Mouse (Mus musculus) E14TG2a.4 (cell line): Measurements from ENCODE around the gene Defb13.

Experiments
- CTCF ChIP-seq: conservative IDR thresholded peaks from 2 replicates; pipeline ENCODE4 v1.5.1; 2014; ENCODE audit warnings: low read length
- NANOG ChIP-seq: IDR thresholded peaks from 2 replicates; pipeline ENCODE4 v1.6.1; 2014; ENCODE audit warnings: borderline replicate concordance, low read length, mixed read lengths
- POU5F1 ChIP-seq: IDR thresholded peaks from 2 replicates; pipeline ENCODE4 v1.6.1; 2014; ENCODE audit warnings: low read length, borderline replicate concordance

DNA sequence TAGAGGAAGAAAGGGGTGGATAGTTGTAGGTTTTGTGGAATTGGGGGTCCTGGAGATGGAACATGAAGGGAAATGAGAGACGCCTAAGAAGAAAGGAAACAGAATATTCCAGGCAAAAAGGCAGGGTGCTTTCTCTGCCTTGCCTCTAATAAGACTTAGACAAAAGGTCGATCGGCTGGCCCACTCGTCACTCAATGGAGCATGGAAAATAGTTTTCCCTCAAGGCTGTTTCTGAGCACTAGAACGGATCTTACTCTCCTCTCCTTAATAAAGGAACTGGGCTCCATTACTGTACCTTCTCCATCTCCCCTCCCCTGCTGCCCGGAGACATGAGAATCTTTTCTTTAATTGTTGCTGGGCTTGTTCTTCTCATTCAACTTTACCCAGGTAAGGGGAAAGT, at the start of gene Defb13:
- no peak for TF ChIP-seq CTCF
- no peak for TF ChIP-seq POU5F1
- TF ChIP-seq NANOG = no peak
